Mouse (Mus musculus) adrenal gland, postnatal 36 days (tissue): ENCODE results near the gene Amy2a5. TPM values are rescaled to one million over a fixed set of nuclear protein-coding genes. Genes with fewer than 3 reads are reported as not detected.
"Not testable (repeated sequence)": the region's sequence is repeated elsewhere in the genome, so short reads cannot be mapped to it uniquely, and the experiment has no call there.

Source experiments
- DNase-seq, 2 experiments: peaks; one replicate each; pipeline ENCODE4 v3.0.0; 2021; ENCODE audit warnings: mixed read lengths in 1 of 2
- long read RNA-seq, 2 experiments: library from polyadenylated mRNA; stranded (forward); transcript quantifications; one replicate each; pipeline ENCODE4 v2.0.0; 2021; ENCODE audit warnings: borderline sequencing depth in 2 of 2
- total RNA-seq, 2 experiments: library from RNA; stranded (reverse); gene quantifications; 2 replicates each; pipeline ENCODE4 v1.2.3; 2021

Gene Amy2a5
- under 1 TPM; 0.36 to 0.59 TPM for total RNA-seq
- long read RNA-seq, experiment 1, result 0 reads
- long read RNA-seq, experiment 2, transcript Amy2a5-201 (10 exons, 3,715 nt), result major isoform, 301 of 324 reads
- long read RNA-seq, experiment 2, partial matches to known transcripts, result 5 of 324 reads
- long read RNA-seq, experiment 2, other reads (novel, unspliced or antisense), result 18 of 324 reads

DNA sequence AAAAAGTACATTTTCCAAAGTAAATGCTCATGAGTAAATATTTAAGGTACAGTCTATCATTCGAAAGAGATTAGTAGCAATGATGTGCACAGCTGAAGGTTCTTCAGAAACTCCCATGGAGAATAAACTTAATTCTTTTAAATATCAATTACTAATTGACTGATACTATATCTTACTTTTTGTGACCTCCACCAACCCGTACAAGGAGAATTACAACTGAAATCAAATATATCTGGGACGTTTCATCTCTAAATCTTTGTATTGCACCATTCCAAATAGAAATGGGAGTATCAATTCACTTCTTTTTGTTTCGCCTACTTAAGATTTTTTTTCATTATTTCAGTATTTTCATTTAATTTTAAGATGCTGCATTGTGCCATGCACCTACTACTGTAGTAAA lies at the start of gene Amy2a5:
Amy2a5 (minus strand) TSS at position 101 of the 400 bp plus-strand sequence.
- DNase-seq, result not testable (repeated sequence)

DNA sequence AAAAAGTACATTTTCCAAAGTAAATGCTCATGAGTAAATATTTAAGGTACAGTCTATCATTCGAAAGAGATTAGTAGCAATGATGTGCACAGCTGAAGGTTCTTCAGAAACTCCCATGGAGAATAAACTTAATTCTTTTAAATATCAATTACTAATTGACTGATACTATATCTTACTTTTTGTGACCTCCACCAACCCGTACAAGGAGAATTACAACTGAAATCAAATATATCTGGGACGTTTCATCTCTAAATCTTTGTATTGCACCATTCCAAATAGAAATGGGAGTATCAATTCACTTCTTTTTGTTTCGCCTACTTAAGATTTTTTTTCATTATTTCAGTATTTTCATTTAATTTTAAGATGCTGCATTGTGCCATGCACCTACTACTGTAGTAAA lies 32.7 kb upstream of the Amy2a5 start, which contains the start of gene Amy2a4:
Amy2a4 (minus strand) TSS at position 101 of the 400 bp plus-strand sequence.
- not testable (repeated sequence) for DNase-seq

DNA sequence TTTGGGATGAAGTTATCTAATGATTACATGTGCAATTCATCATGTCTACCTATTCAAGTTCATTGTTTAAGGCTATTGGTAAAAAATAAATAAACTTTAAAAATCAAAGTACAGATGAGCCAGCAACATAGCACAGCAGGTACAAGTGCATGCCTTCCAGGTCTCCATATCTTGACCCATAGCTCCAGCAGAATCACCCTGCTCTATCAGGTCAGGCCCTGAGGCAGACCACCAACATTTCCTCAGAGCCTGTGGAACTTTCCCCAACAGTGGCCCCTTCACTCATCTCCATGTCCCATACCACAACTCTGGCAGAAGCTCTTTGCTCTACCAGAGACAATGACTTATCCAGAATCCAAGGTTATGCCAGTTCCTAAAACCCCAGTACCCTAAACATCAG lies 21.6 kb upstream of the Amy2a5 start:
- not testable (repeated sequence) for DNase-seq

DNA sequence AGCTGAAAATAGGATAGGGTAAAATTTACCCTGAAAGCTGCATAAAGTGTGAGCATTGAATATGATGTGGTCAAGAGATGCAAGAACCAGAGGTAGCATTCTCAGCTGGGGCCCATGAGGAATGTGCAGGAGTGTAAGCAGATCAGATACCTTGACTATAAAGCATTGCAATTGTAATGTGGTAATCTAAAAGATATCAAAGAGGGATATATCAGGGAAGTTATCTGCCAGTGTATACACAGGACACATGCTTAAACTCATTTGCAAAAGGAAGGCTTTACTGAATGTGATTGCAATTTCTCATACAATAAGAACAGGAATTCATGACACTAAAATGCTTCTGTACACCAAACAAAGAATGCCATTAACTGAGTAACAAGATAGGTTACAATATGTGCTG lies 20.9 kb upstream of the Amy2a5 start:
- not testable (repeated sequence) for DNase-seq

DNA sequence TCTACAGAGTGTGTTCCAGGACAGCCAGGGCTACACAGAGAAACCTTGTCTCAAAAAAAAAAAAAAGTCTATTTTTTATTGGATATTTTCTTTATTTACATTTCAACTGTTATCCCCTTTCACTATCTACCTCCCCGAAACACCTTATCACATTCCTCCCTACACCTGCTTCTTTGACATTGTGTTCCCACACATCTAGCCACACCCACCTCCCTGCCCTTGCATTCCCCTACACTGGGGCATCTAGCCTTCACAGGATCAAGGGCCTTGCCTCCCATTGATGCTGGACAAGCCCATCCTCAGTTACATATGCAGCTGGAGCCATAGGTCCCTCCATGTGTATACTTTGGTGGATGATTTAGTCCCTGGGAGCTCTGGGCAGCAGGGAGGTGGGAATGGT lies 31.5 kb downstream of the Amy2a5 start:
- DNase-seq, result no peak

Other genes with a start within 250 kb of the Amy2a5 start
- gene Amy2a4, start 32.6 kb upstream of the Amy2a5 start, total RNA-seq, result not detected
- gene Amy2a3, start 65.2 kb upstream of the Amy2a5 start, total RNA-seq, result not detected
- gene Amy2a2, start 97.8 kb upstream of the Amy2a5 start, total RNA-seq, result not detected